In genomic region chr1:127239914-127240313, GRCm38 (mm10) we compare ENCODE assay signal across 8 mouse cellular contexts. TPM values are rescaled to one million over a fixed set of nuclear protein-coding genes. Genes with fewer than 3 reads are reported as not detected.
DNase-seq lines count a peak whose midpoint lies in the region; ATAC-seq and TF ChIP-seq lines count a peak whose summit lies in the region.
"Had no signal": no experiment of that assay in that cellular context is flagged by ENCODE, and none has a peak within 500 bp of the region (broad histone marks: within the 10 kb centered on the region; RNA-seq: fewer than 3 reads in every experiment).

No protein-coding gene starts in this region.

- peak; percentile 47; the same call in 1 of the 2 replicates for ATAC-seq in midbrain, embryonic 11.5 days (ENCODE audit: low FRiP score)
- ATAC-seq in midbrain, postnatal 0 days (ENCODE audit: low FRiP score): no peak
- ATAC-seq in embryonic facial prominence, embryonic 14.5 days (ENCODE audit: low read depth): 0 out of 2 replicates have a peak, but pooled peaks have one; percentile 39
- peak; percentile 55; the same call in 1 of the 2 replicates for ATAC-seq in hindbrain, embryonic 15.5 days (ENCODE audit: low FRiP score, low read depth)
- ATAC-seq in neural tube, embryonic 13.5 days (ENCODE audit: low read depth): peak; percentile 43; the same call in 1 of the 2 replicates

- no peak for TF ChIP-seq CTCF in midbrain, postnatal 0 days (IDR thresholded peaks at IDR 0.05)

- no peak overlapping the region for H3K9ac ChIP-seq in midbrain, embryonic 11.5 days (ENCODE audit: low read length)
- no peak overlapping the region for H3K9ac ChIP-seq in midbrain, postnatal 0 days (replicated peaks; ENCODE audit: low read length, poor library complexity, severe bottlenecking)
- H3K9ac ChIP-seq in embryonic facial prominence, embryonic 14.5 days (ENCODE audit: low read depth, low read length): no peak overlapping the region
- no peak overlapping the region for H3K9ac ChIP-seq in hindbrain, embryonic 15.5 days
- H3K9ac ChIP-seq in neural tube, embryonic 13.5 days: no peak overlapping the region
- H3K9ac ChIP-seq: midbrain, embryonic 12.5 days had no signal

- H3K27ac ChIP-seq in midbrain, embryonic 11.5 days (ENCODE audit: low read depth, low read length): no peak overlapping the region; the same call in 1 of the 2 replicates
- no peak overlapping the region for H3K27ac ChIP-seq in midbrain, postnatal 0 days (ENCODE audit: low read depth, low read length)
- H3K27ac ChIP-seq in embryonic facial prominence, embryonic 14.5 days (replicated peaks; ENCODE audit: low read depth, low read length): no peak overlapping the region
- H3K27ac ChIP-seq in hindbrain, embryonic 15.5 days (replicated peaks): peak overlapping the region; percentile 53; the same call in 1 of the 2 replicates
- H3K27ac ChIP-seq in neural tube, embryonic 13.5 days (replicated peaks): peak overlapping the region; percentile 64; the same call in 1 of the 2 replicates

- H3K27me3 ChIP-seq in midbrain, embryonic 11.5 days (ENCODE audit: control insufficient read depth, insufficient read depth, low read length): no peaks in the 10 kb centered on the region
- no peaks in the 10 kb centered on the region for H3K27me3 ChIP-seq in midbrain, postnatal 0 days (ENCODE audit: insufficient read depth, low read length)
- H3K27me3 ChIP-seq in embryonic facial prominence, embryonic 14.5 days (replicated peaks; ENCODE audit: control insufficient read depth, insufficient read depth, low read length): no peaks in the 10 kb centered on the region
- H3K27me3 ChIP-seq in hindbrain, embryonic 15.5 days: no peaks in the 10 kb centered on the region
- H3K27me3 ChIP-seq in neural tube, embryonic 13.5 days: no peaks in the 10 kb centered on the region
- H3K27me3 ChIP-seq: midbrain, embryonic 12.5 days had no signal

- H3K36me3 ChIP-seq in midbrain, embryonic 11.5 days (ENCODE audit: control insufficient read depth, insufficient read depth, low read length): no peaks in the 10 kb centered on the region
- no peaks in the 10 kb centered on the region for H3K36me3 ChIP-seq in midbrain, postnatal 0 days (ENCODE audit: insufficient read depth, low read length)
- H3K36me3 ChIP-seq in embryonic facial prominence, embryonic 14.5 days (ENCODE audit: control insufficient read depth, insufficient read depth, low read length): no peaks in the 10 kb centered on the region
- no peaks in the 10 kb centered on the region for H3K36me3 ChIP-seq in hindbrain, embryonic 15.5 days
- H3K36me3 ChIP-seq in neural tube, embryonic 13.5 days: no peaks in the 10 kb centered on the region
- H3K36me3 ChIP-seq: midbrain, embryonic 12.5 days had no signal

- DNase-seq in midbrain, embryonic 11.5 days (ENCODE audit: low spot score, missing footprints): peak; percentile 82
- no peak for DNase-seq in midbrain, postnatal 0 days (ENCODE audit: low spot score)
- DNase-seq in embryonic facial prominence, embryonic 14.5 days (ENCODE audit: low spot score): no peak
- no peak for DNase-seq in retina, embryonic 14.5 days (ENCODE audit: low spot score)
- DNase-seq in spleen, postnatal 14 days (ENCODE audit: low spot score in 2 of 2): no peak

- no peaks in the 10 kb centered on the region for H3K9me3 ChIP-seq in midbrain, embryonic 11.5 days (ENCODE audit: control insufficient read depth, low read length)
- no peaks in the 10 kb centered on the region for H3K9me3 ChIP-seq in midbrain, postnatal 0 days (ENCODE audit: low read length)
- H3K9me3 ChIP-seq in embryonic facial prominence, embryonic 14.5 days (ENCODE audit: control insufficient read depth, low read length): no peaks in the 10 kb centered on the region
- no peaks in the 10 kb centered on the region for H3K9me3 ChIP-seq in hindbrain, embryonic 15.5 days
- H3K9me3 ChIP-seq in neural tube, embryonic 13.5 days: no peaks in the 10 kb centered on the region
- H3K9me3 ChIP-seq: midbrain, embryonic 12.5 days had no signal

- H3K4me1 ChIP-seq in midbrain, embryonic 11.5 days (ENCODE audit: control insufficient read depth, insufficient read depth, low read length): peaks cover 8% of the 10 kb centered on the region
- no peaks in the 10 kb centered on the region; the same call in 1 of the 2 replicates for H3K4me1 ChIP-seq in midbrain, postnatal 0 days (ENCODE audit: insufficient read depth, low read length)
- H3K4me1 ChIP-seq in embryonic facial prominence, embryonic 14.5 days (ENCODE audit: control insufficient read depth, insufficient read depth, low read length): 0 out of 2 replicates have a peak, but pooled peaks cover 6% of the 10 kb centered on the region
- H3K4me1 ChIP-seq in hindbrain, embryonic 15.5 days (replicated peaks): peaks cover 17% of the 10 kb centered on the region
- H3K4me1 ChIP-seq in neural tube, embryonic 13.5 days (replicated peaks): peaks cover 19% of the 10 kb centered on the region

- H3K4me2 ChIP-seq in midbrain, embryonic 11.5 days: no peak overlapping the region
- H3K4me2 ChIP-seq in midbrain, postnatal 0 days (ENCODE audit: low read depth, low read length, poor library complexity, severe bottlenecking): no peak overlapping the region
- no peak overlapping the region for H3K4me2 ChIP-seq in embryonic facial prominence, embryonic 14.5 days (ENCODE audit: low read depth, low read length)
- H3K4me2 ChIP-seq in hindbrain, embryonic 15.5 days: no peak overlapping the region
- H3K4me2 ChIP-seq in neural tube, embryonic 13.5 days: no peak overlapping the region
- H3K4me2 ChIP-seq: midbrain, embryonic 12.5 days had no signal

- 25% methylated on average over 6 of the region's 6 CpGs for WGBS in midbrain, embryonic 11.5 days
- 27% methylated on average over 6 of the region's 6 CpGs for WGBS in midbrain, postnatal 0 days
- 15% methylated on average over 6 of the region's 6 CpGs for WGBS in embryonic facial prominence, embryonic 14.5 days
- WGBS in hindbrain, embryonic 15.5 days: 25% methylated on average over 6 of the region's 6 CpGs
- WGBS in neural tube, embryonic 13.5 days: 18% methylated on average over 6 of the region's 6 CpGs

- H3K4me3 ChIP-seq in midbrain, embryonic 11.5 days (ENCODE audit: low read depth, low read length): no peak overlapping the region
- H3K4me3 ChIP-seq in midbrain, postnatal 0 days (ENCODE audit: low read depth, low read length): no peak overlapping the region
- H3K4me3 ChIP-seq in embryonic facial prominence, embryonic 14.5 days (ENCODE audit: low read depth, low read length): no peak overlapping the region
- H3K4me3 ChIP-seq in hindbrain, embryonic 15.5 days: no peak overlapping the region
- H3K4me3 ChIP-seq in neural tube, embryonic 13.5 days: no peak overlapping the region
- H3K4me3 ChIP-seq: midbrain, embryonic 12.5 days had no signal

RNA-seq across cellular contexts. Expression of gene Mgat5, which starts 35.1 kb away (rescaled TPM):
- polyA plus RNA-seq in midbrain, embryonic 11.5 days (2014; fragmentation: Nextera tagmentation; extraction: Ambion mirVana): 6.9 and 7.9 TPM in 2 replicates
- total RNA-seq in midbrain, postnatal 0 days (2014; rRNA removed): 56.5 and 56.6 TPM in 2 replicates
- 11.2 and 13.0 TPM in 2 replicates for polyA plus RNA-seq in midbrain, postnatal 0 days (2015; fragmentation: Nextera tagmentation; extraction: Ambion mirVana)
- polyA plus RNA-seq in embryonic facial prominence, embryonic 14.5 days (2014; fragmentation: Nextera tagmentation; extraction: Ambion mirVana): 5.1 and 5.8 TPM in 2 replicates
- 14.3 and 15.0 TPM in 2 replicates for polyA plus RNA-seq in hindbrain, embryonic 15.5 days (2015; fragmentation: Nextera tagmentation; extraction: Ambion mirVana)
- polyA plus RNA-seq in neural tube, embryonic 13.5 days (2015; fragmentation: Nextera tagmentation; extraction: Ambion mirVana): 11.0 and 11.2 TPM in 2 replicates

Comparison
In these comparisons a context has a peak if more than half of its experiments do, and no peak if none do; other contexts are left out.
1. H3K27ac ChIP-seq: peak in hindbrain, embryonic 15.5 days (single experiment) and neural tube, embryonic 13.5 days (single experiment); none in midbrain, embryonic 11.5 days (single experiment), midbrain, postnatal 0 days (single experiment) and embryonic facial prominence, embryonic 14.5 days (single experiment).